Mouse (Mus musculus): ENCODE measurements at regions not wholly inside any gene's neighbourhood (a gene's known extent, or its start where the extent isn't known, plus 50 kb on each side); places are given as distances from the start of the nearest gene placed in this dataset.

DNA sequence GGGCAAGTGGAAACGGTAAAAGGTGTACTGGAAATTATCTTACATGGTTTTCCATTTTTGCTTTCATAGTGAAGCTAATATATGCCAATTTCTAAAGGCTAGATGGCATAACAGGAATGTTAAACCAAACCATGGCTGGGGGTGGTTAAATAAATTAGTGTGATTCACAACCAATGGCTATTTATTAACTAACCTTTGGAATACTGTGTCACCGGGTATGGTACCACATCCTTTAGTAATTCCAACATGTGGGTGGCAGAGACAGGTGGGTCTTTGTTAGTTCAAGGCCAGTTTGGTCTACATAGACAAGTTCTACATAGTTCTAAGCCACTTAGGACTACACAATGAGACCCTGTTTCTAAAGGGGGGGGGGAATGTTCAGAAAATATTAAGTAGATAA lies 179.8 kb upstream of the Plxnc1 start:
- DNase-seq (ENCODE audit: low read depth), result no peak

DNA sequence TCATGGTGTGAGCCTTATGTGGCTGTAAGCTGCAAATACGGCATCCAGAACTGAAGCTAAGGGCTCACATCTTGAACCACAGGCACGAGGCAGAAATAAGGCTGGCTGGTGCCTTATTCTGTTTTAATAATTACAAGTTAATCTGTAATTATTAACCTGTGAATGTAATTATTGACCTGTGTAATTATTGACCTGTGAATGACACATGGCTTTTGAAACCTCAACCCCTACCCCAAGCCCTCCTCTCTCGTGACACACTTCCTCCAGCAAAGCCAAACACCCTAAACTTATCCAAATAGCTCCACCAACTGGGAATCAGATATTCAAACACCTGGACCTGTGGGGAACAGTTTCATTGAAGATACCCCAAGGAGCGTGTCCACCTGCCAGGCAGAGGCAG lies 175.4 kb upstream of the Plxnc1 start:
- no peak for DNase-seq (ENCODE audit: low read depth)

DNA sequence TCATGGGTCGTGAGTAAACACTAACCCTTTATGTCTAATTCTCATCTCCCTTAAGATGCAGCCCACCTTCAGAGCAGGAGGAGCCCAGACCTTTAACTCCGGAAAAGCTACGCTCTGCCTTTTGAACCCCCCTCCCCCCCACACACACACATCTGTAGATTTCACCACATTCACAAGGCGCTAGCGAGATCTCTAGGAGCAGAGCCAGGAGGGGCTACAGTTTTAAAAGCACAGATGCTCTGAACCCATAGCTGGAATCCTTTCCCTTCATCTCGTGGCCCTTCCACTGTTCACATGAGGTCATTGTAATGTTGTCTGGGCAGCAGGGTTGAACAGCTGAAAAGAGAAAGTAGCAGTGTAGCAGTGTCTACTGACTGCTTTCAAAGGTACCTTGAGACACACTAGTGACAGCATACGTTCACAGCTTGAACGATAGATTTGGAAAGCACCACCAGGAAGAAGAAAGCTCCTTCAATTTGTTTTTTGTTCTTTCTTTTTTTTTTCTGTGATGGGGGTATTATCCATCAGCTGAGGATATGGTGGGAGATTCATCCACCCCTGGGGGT lies 174.2 kb upstream of the Plxnc1 start:
- no peak for DNase-seq (ENCODE audit: low read depth)

DNA sequence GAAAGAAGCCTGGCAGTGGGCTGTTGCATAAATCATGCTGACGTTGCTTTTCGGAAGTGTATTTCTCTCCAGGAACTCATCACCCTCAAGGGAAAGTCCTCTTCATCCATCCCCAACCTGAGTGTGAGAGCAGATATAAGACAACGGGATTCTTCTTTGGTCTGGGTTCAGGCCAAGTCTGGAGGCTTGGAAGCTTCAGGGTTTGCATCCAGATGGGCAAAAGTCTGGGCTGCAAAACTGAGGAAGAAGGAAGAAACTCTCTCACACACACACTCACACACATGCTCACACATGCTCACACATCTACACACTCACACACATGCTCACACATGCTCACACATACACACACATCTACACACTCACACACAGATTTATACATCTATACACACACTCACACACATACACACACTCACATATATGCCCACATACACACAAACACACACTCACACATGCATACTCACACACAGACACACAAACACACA lies 173.1 kb upstream of the Plxnc1 start:
- no peak for DNase-seq (ENCODE audit: low read depth)

DNA sequence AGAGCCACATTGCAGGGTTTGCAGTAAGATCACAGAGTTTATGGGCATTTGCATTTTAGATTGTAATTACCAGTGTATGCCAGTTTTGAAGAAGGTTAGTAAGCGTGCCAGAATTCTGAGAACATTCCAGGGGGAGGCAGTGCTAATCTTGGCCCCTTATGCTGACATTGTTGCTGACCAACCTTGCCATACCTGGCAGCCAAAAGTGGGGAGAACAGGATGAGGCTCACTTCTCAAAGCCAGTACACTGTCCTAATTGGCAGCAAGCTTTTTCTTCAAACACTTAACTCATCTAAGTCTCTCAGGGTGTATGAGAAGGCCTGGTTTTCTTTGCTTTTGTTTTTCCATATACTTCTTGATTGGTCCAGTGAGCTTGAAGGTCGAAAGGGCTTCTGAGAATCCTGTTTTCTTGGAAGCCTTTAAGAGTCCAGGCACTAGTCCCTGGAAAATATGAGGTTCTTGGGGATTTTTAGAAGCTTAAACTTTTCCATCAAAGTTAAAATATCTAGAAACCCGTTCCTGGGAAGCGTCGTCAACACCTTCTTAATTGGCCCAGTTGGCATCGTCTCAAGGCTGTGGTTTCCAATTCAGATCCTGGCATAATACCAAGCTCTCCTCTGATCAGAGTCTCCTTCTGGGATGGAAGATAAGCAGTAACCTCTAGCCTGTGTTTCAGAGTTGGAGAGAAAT lies 172.6 kb upstream of the Plxnc1 start:
- DNase-seq (ENCODE audit: low read depth), result no peak

DNA sequence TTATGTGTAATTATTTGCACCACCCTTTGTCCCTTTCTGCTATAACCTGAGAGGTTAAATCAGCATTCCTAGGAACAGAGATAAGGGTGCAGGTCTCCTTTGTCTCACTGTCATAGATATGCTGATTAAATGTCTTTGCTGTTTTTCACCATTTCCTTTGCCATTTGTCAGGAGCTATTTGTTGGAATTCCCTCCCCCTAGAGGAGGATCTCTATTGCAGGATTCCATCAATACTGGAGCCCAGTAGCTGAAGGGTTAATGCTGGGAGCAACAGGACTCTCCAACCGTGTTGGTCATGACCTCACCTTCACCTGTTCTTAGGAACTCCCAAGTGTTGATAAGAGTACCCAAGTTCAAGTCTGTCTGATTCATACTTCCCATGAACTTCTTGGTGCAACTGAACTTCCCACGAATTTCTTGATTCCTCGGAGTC lies 172.0 kb upstream of the Plxnc1 start:
- DNase-seq (ENCODE audit: low read depth), result no peak

DNA sequence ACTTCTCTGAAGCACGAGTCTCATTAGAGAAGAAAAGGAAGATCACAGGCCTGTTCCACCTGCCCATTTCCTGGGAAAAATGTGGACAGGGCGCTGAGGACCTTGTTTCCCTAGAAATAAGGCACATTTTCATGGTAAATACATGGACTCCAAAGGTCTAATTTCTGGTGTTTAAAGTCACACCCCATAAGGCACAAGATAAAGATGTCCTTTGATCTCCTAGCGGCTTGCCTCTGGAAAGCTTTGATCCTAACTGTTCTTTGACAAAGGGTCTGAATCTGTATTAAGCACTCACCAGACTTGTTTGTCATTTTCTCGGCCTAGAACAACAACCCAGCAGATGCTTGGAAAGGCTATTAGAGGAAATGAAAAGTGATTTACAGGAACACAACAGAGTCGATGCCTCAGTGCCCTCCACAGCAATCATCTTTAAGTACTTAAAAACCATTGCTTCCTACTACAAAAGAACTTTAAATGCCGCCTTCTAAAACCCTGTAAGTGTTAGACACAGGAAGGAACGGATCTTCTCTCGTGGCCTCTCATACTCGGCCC lies 168.3 kb upstream of the Plxnc1 start:
- no peak for DNase-seq (ENCODE audit: low read depth)

DNA sequence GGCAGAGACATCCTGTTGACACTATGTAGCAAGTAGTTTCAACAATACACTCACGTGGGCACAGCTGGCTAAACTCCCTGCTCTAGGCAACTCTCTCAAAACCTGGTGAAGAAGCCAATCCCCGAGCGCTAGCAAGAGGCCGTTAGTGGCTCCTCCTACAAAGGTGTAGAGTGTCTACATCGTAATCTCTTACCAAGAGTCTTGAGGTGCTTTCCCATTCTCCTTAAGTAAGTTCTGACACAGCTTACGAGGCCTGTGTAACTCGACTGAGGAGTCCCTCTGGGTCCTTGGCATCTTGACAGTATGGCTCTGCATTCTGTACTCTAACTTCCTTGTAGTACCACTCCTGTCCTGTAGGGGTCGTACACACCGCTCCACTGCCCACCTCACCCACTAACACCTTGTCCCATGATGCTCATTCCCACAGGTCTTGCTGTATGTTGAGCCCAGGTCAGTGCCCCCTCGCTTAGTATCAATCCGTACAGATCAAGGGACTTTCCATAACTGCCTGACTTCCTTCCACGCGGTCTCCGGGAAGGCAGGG lies 167.7 kb upstream of the Plxnc1 start:
- DNase-seq (ENCODE audit: low read depth), result no peak

DNA sequence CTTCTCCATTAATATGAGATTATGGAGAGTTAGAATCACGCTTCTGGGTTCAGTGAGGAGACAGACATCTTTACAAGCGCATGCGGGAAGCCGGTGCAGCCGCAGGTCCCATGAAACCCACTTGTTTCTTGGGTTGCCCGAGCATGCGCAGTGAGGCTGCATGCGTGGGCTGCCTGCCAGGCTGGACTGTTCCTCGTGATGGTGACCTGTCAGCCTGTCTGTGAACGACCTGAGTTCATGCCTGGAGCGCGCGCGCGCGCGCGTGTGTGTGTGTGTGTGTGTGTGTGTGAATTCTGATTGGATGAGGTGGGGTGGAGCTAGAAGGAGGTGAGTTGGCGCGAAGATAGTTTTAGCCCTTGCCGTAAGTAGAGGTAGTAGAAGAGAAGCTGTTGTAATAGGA lies 166.2 kb upstream of the Plxnc1 start:
- DNase-seq (ENCODE audit: low read depth), result no peak

DNA sequence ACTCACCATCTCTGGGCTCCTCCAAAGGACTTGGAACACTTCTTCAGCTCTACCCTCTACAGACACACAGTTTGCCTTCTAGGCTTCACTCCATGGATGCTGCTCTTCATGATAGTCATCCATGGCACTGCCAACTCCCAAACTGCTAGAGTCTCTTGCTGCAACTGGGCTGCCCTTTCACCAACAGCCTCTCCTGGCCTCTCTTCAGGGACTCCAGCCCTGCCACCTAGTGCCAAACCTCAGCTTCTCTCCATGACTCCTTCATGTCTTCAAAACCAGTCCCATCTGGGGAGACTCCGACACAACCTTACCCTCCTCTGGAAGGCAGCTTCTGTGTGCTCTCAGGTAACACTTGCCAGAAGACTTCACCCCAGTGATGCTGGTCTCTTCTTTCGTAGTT lies 164.9 kb upstream of the Plxnc1 start:
- no peak for DNase-seq (ENCODE audit: low read depth)

DNA sequence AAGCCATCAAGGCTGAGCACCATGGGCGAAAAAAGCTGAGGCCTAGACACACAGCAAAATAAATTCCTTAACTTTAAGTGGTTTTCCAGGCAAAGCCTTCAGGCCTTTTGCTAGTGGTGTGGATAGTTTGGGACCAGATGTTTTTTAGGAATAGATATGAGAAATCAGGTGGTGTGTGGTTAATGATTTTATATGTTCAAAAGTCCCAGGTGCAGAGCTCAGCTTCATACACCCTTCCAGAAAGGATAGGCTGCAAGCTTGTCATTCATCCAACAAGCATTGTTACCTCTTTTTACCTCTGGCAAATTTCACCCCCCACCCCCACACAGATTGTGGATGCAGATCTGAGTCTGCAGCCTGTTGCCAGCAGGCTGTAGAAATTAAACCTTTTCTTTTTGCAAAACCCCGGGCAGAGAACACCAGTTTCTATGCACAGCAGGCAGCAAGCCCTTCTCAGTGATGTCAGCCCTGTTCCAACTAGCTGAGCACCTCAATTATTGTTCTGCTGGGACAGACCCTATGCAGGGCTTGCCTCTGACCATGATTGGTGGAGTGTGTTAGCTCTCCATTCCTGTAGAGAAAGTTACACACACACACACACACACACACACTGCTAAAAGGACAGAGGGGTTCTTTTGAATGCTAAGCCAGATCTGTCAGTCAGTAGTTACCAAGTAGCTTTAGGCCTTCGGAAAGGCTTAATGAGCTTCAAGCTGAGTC lies 163.1 kb upstream of the Plxnc1 start:
- DNase-seq (ENCODE audit: low read depth), result no peak

DNA sequence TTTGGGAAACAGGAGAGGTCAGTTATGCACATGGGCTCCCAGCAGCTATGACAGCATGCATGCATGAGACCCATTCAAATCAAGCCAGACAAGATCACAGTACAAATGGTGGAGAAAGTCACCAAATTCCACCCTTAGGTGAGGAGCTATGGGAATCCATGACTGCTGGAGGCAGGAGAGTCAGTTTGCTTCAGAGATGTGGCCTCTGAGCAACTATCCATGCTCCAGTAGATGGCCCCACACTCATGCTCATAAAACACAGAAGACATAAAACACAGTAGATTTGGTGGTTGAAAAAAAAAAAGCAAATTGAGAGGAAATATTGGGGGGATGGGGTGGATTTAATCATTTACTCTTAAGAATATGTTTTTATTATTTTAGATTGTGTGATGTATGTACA lies 159.2 kb upstream of the Plxnc1 start:
- DNase-seq (ENCODE audit: low read depth), result no peak

DNA sequence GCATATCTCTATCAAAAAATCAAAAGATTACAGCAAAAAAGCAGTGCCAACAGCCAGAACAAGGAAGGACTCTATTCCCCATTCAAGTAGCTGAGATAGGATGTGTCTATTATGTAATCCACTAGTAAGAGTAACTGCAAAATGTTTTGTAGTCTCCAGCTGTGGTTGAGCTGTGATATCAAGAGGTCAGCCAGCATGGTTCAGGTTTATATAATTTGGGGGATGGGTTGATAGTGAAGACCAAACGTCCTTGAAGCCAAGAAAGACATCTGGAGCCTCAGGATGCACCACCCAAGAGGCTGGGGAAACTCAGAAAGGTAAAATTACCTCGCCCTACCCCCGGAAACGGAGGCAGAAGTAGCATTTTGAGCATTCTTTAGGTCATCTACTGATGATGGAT lies 158.3 kb upstream of the Plxnc1 start:
- DNase-seq (ENCODE audit: low read depth), result no peak

DNA sequence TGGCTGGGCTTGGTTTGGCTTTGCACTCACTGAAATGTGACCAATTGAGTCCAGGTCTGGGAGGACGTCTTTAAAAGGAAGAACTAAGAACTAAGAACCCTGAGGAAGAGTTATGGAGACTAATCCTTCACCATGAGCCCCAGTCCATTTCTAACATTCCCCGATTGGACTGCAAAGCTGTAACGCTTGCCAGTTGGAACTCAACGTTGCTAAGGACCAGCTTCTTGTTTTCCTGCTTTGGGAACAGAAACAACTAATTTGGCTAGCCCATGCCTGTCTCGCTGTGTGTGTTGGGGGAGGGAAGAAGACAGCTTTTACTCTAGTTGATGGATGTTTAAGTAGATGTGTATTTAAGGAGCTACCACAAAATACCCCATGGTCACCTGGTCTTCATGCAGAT lies 155.3 kb upstream of the Plxnc1 start:
- no peak for DNase-seq (ENCODE audit: low read depth)

DNA sequence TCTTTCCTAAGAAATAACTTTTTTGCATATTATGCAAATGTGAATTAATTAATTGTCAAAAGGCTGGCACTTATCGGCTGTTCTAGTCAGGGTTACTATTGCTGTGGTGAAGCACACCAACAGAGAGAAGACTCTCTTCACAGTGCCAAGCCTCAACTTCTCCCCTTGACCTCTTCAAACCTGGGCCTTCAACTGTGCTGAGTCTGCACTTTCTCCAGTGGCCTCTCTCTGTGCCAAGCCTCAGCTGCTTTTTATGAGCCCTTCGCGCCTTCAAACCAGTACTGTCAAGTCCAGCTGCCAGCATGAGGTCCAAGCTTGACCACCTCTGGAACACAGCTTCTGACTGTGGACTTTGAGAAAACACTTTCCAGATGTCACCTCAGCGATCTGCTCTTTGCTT lies 151.2 kb upstream of the Plxnc1 start:
- DNase-seq (ENCODE audit: low read depth), result no peak

DNA sequence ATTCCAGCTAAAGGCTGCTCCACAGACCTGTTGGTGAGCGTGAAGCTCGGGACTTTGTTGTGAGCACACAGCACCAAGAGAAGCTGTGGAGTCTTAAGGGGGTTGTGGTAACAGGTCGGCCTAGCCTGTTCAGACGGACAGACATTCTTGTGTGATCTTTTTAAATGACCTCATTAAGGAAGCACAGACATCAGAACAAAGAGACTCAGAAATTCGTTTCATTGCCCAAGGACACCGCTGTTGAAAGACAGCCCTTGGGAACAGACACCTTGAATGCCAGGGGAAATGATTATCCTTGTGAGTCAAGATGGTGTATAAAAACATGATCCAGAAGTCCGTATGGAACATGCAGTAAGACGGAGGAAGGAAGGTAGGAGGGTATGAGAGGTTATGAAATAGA lies 150.1 kb upstream of the Plxnc1 start:
- no peak for DNase-seq (ENCODE audit: low read depth)

DNA sequence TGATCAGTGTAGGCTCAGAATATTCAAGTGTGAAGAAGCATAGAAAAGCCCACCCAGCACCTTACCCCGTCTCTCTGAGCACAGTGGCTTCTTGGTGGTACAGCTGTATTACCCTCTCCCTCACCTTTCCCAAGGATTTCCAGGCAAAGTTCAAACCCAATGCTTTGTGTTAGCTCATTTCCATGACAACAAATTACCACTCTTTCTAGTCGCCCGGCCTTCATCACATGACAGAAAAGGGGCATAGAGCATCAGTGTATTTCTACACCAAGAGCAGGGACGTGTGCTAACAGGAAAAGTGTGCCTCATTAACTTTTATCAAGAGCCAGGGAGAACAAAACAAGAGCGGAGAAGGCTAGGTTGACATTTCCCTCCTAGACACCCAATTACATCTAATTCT lies 148.6 kb upstream of the Plxnc1 start:
- no peak for DNase-seq (ENCODE audit: low read depth)

DNA sequence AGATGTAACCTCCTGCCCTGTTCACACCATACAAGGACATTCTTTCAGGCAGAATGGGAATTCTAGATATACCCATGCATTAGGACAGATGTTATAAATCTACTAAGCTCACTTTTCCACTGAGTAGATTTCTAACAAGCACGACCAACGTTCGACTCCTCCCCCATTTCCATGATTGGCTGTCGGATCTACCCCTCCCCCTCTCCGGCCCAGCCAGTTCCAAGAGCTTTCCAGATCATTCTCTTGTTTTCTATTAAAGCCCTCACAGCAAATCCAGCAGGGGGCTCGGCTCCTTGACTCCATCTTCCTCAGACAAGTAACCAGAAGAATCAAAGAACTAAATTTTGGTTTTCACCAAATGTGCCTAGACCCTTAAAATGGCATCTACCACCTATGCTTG lies 146.5 kb upstream of the Plxnc1 start:
- no peak for DNase-seq (ENCODE audit: low read depth)

DNA sequence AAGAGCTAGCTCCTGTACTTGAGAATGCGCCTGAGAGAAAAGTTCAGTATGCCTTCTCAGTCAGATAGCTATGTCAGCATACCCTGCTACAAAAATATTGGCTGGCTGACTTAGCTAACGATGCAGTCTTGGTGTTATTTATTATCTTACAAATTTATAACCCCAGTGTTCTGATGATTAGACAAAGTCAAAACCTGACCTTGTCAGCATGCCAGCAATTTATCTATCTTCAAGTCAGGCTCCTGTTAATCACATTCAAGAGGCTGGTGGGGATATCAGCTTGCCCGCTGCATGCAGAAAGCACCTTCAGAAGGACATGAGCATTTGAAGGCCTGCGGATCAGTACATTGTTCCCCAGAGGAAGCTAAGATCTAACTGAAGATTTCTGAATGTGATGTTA lies 146.0 kb upstream of the Plxnc1 start:
- no peak for DNase-seq (ENCODE audit: low read depth)

DNA sequence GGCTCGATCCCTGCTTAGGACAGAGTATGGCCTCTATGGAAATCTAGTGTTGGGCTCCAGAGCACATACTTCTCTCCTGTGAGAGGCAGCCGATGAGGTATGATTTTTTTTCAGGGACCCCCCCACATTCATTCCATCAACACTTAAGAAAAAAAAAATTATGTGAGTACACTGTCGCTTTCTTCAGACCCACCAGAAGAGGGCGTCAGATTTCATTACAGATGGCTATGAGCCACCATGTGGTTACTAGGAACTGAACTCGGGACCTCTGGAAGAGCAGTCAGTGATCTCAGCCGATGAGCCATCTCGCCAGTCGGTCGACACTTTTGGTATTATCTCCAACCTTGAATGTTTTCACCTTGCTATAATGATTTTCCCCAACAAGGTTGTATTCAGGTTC lies 145.4 kb upstream of the Plxnc1 start:
- no peak for DNase-seq (ENCODE audit: low read depth)

DNA sequence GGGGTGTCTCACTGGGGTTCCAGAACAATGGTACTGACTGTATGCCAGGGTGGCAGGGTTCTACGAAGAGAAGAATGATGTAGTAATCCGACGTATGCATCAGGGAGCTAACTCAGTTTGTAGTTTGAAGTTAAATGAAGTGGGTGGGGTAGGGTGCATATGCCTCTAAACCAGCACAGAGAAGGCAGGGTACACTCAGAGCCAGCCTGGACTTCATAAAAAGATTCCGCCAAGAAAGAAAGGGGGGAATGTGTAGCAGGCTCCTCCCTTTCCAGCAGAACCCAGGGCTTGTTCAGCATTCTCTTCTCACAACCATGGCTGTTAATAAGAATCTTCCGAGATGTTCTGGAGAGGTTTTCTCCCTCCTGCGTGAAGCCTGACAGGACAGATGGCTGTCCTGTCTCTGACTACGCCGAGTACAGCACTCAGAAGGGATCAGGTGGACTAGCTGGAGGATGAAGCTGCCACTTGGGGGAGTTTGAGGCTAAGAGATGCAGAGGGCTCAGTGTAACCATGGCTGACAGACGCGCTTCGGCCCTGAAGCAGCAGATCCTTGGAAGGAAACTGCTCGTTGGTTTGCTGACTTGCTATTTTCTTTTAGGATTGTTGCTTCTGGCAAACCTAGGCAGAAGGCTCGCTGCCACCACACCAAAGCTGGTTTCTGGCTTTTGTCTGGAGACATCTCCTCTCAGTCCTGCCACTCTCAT lies 143.4 kb upstream of the Plxnc1 start:
- no peak for DNase-seq (ENCODE audit: low read depth)

DNA sequence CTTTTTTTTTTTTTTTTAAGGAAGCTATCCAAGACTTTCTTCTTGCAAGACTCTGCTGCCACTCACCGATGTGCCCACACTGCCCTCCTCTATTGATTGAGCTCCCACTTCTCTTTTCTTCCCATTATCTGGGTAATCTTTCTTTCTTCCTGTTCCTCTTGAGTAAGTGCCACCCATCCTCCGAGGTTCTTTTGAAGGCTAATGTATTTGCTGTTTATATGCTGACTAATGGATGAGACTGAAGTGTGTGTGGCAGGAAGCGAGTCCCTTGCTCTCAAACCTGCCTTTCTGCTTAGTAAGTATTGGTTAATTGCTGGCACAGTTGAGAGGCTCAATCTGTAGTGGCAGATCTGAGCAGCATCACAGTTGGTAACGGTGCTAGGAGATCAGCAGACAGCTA lies 142.1 kb upstream of the Plxnc1 start:
- DNase-seq (ENCODE audit: low read depth), result peak; percentile 33

Data from c-Kit-positive CD71-negative TER-119-negative erythroid progenitor cells, embryonic 14.5 days (primary cell).